23 mouse cellular contexts compared by ENCODE assay signal in the genomic region with DNA sequence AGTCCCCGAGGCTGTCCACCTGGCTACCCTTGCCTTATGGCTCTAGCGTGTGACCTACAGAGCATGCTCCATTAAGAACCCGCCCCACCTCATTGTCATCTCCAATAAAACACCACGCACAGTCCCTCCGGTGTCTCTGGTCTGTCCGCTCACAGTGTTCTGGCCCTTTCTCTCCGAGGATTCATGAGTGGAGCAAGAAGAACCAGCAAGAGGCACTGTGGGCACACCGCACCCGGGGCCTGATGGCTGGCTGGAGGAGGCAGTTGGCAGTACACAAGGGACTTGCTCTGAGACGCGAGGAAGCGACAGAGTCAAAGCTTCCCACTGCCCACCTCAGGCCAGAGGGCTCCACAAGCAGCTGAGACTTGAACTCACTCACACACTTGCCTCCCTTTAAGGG. TPM values are rescaled to one million over a fixed set of nuclear protein-coding genes. Genes with fewer than 3 reads are reported as not detected.
DNase-seq lines count a peak whose midpoint lies in the region; ATAC-seq and TF ChIP-seq lines count a peak whose summit lies in the region.
"Had no signal": no experiment of that assay in that cellular context is flagged by ENCODE, and none has a peak within 500 bp of the region (broad histone marks: within the 10 kb centered on the region; RNA-seq: fewer than 3 reads in every experiment).

No protein-coding gene starts in this region.

- no peak overlapping the region for H3K9ac ChIP-seq in forebrain, embryonic 13.5 days
- H3K9ac ChIP-seq in forebrain, postnatal 0 days: no peak overlapping the region
- H3K9ac ChIP-seq in hindbrain, embryonic 16.5 days (ENCODE audit: low read depth, low read length): no peak overlapping the region
- no peak overlapping the region for H3K9ac ChIP-seq in liver, embryonic 14.5 days (replicated peaks)
- no peak overlapping the region for H3K9ac ChIP-seq in liver, embryonic 11.5 days (ENCODE audit: low read depth, low read length)
- H3K9ac ChIP-seq in MEL (ENCODE audit: control insufficient read depth, low read depth, low read length, poor library complexity, severe bottlenecking): no peak overlapping the region
- H3K9ac ChIP-seq: embryonic facial prominence, embryonic 15.5 days; heart, embryonic 15.5 days; intestine, embryonic 15.5 days had no signal

- H3K36me3 ChIP-seq in forebrain, embryonic 13.5 days (ENCODE audit: poor library complexity, severe bottlenecking): peaks cover 99% of the 10 kb centered on the region
- H3K36me3 ChIP-seq in forebrain, postnatal 0 days (ENCODE audit: insufficient read depth): peaks cover 98% of the 10 kb centered on the region
- peaks cover 100% of the 10 kb centered on the region for H3K36me3 ChIP-seq in hindbrain, embryonic 10.5 days
- H3K36me3 ChIP-seq in hindbrain, embryonic 16.5 days (ENCODE audit: control insufficient read depth, insufficient read depth, low read length): peaks cover 73% of the 10 kb centered on the region
- peaks cover 34% of the 10 kb centered on the region for H3K36me3 ChIP-seq in liver, embryonic 14.5 days (replicated peaks; ENCODE audit: control insufficient read depth, insufficient read depth, low read depth)
- peaks cover 59% of the 10 kb centered on the region for H3K36me3 ChIP-seq in liver, embryonic 11.5 days (ENCODE audit: control insufficient read depth, insufficient read depth, low read length)
- peaks cover 0 to 14% of the 10 kb centered on the region in 2 experiments; a peak in 2 of 4 replicates for H3K36me3 ChIP-seq in MEL (ENCODE audit: control insufficient read depth in 1 of 2, insufficient read depth in 2 of 2, low read length in 2 of 2)

- no peak for TF ChIP-seq POLR2A in MEL (IDR thresholded peaks at IDR 0.05; ENCODE audit: control insufficient read depth in 1 of 2, insufficient read depth in 1 of 2, low read depth in 1 of 2, low read length in 2 of 2, poor library complexity in 1 of 2)

- H3K4me2 ChIP-seq in forebrain, embryonic 13.5 days: no peak overlapping the region
- H3K4me2 ChIP-seq in forebrain, postnatal 0 days (ENCODE audit: low read depth): no peak overlapping the region
- no peak overlapping the region for H3K4me2 ChIP-seq in hindbrain, embryonic 16.5 days (ENCODE audit: low read length)
- no peak overlapping the region for H3K4me2 ChIP-seq in liver, embryonic 14.5 days (ENCODE audit: low read depth)
- H3K4me2 ChIP-seq in liver, embryonic 11.5 days: no peak overlapping the region
- H3K4me2 ChIP-seq: embryonic facial prominence, embryonic 15.5 days; heart, embryonic 11.5 days; heart, embryonic 15.5 days; intestine, embryonic 15.5 days had no signal

- H3K4me3 ChIP-seq in forebrain, embryonic 13.5 days: no peak overlapping the region
- no peak overlapping the region for H3K4me3 ChIP-seq in forebrain, postnatal 0 days (ENCODE audit: low read depth, low read length)
- no peak overlapping the region for H3K4me3 ChIP-seq in hindbrain, embryonic 10.5 days
- no peak overlapping the region for H3K4me3 ChIP-seq in hindbrain, embryonic 16.5 days (ENCODE audit: low read length)
- no peak overlapping the region for H3K4me3 ChIP-seq in liver, embryonic 14.5 days (ENCODE audit: insufficient read depth in 1 of 2, low read depth in 2 of 2, low read length in 2 of 2)
- H3K4me3 ChIP-seq in liver, embryonic 11.5 days (ENCODE audit: low read depth, low read length): no peak overlapping the region
- H3K4me3 ChIP-seq in MEL (ENCODE audit: control insufficient read depth in 1 of 2, insufficient read depth in 1 of 2, low read depth in 2 of 2, low read length in 2 of 2): no peak overlapping the region
- H3K4me3 ChIP-seq: embryonic facial prominence, embryonic 15.5 days; erythroblast, embryonic 14.5 days; forebrain, embryonic 10.5 days; heart, adult 2 months; heart, embryonic 15.5 days; intestine, embryonic 15.5 days had no signal

- H3K27me3 ChIP-seq in forebrain, embryonic 13.5 days: no peaks in the 10 kb centered on the region
- no peaks in the 10 kb centered on the region for H3K27me3 ChIP-seq in forebrain, postnatal 0 days (ENCODE audit: insufficient read depth, low read length)
- no peaks in the 10 kb centered on the region for H3K27me3 ChIP-seq in hindbrain, embryonic 10.5 days (ENCODE audit: insufficient read depth, poor library complexity, severe bottlenecking)
- no peaks in the 10 kb centered on the region for H3K27me3 ChIP-seq in hindbrain, embryonic 16.5 days (replicated peaks; ENCODE audit: control insufficient read depth, insufficient read depth, low read length)
- H3K27me3 ChIP-seq in liver, embryonic 14.5 days (ENCODE audit: control insufficient read depth, insufficient read depth, low read length): peaks cover 4% of the 10 kb centered on the region
- peaks cover 14% of the 10 kb centered on the region for H3K27me3 ChIP-seq in liver, embryonic 11.5 days (replicated peaks; ENCODE audit: control insufficient read depth, insufficient read depth, low read length)
- no peaks in the 10 kb centered on the region for H3K27me3 ChIP-seq in MEL (ENCODE audit: control insufficient read depth in 1 of 2, insufficient read depth in 2 of 2, low read length in 2 of 2)
- H3K27me3 ChIP-seq: embryonic facial prominence, embryonic 15.5 days; intestine, embryonic 15.5 days had no signal

- DNase-seq in forebrain, postnatal 0 days: no peak
- DNase-seq in hindbrain, embryonic 10.5 days (ENCODE audit: low spot score): peak; percentile 3
- DNase-seq in liver, embryonic 14.5 days (ENCODE audit: low read depth in 3 of 3, low spot score in 3 of 3): no peak
- DNase-seq in liver, embryonic 11.5 days (ENCODE audit: low spot score): no peak
- no peak for DNase-seq in MEL (ENCODE audit: low read depth, low spot score)
- no peak for DNase-seq in embryo, embryonic 11 days
- DNase-seq: adrenal gland, adult 2 months; adrenal gland, postnatal 25 days; B cell, adult 2 months; cerebellum, adult 18-20 months; cerebellum, postnatal 10 days; gastrocnemius, postnatal 10 days; heart, adult 2 months; heart, postnatal 14 days had no signal

- no peaks in the 10 kb centered on the region for H3K4me1 ChIP-seq in forebrain, embryonic 13.5 days
- no peaks in the 10 kb centered on the region for H3K4me1 ChIP-seq in forebrain, postnatal 0 days (ENCODE audit: insufficient read depth)
- 0 out of 2 replicates have a peak, but pooled peaks cover 2% of the 10 kb centered on the region for H3K4me1 ChIP-seq in hindbrain, embryonic 10.5 days (replicated peaks)
- no peaks in the 10 kb centered on the region for H3K4me1 ChIP-seq in hindbrain, embryonic 16.5 days (ENCODE audit: control insufficient read depth, insufficient read depth, low read depth, low read length)
- no peaks in the 10 kb centered on the region for H3K4me1 ChIP-seq in liver, embryonic 14.5 days (replicated peaks; ENCODE audit: control insufficient read depth in 2 of 2, insufficient read depth in 2 of 2, low read length in 1 of 2)
- no peaks in the 10 kb centered on the region for H3K4me1 ChIP-seq in liver, embryonic 11.5 days (replicated peaks; ENCODE audit: control insufficient read depth, insufficient read depth, low read length)
- no peaks in the 10 kb centered on the region for H3K4me1 ChIP-seq in MEL (ENCODE audit: control insufficient read depth in 1 of 2, insufficient read depth in 2 of 2, low read length in 2 of 2)
- H3K4me1 ChIP-seq: embryonic facial prominence, embryonic 15.5 days; heart, embryonic 15.5 days; intestine, embryonic 15.5 days had no signal

- no peak for TF ChIP-seq EP300 in liver, embryonic 14.5 days (IDR thresholded peaks at IDR 0.05; ENCODE audit: low read depth)
- no peak for TF ChIP-seq EP300 in MEL (IDR thresholded peaks at IDR 0.05; ENCODE audit: low read depth in 1 of 2, low read length in 2 of 2)

- H3K27ac ChIP-seq in forebrain, embryonic 13.5 days: 0 out of 2 replicates have a peak overlapping the region, but pooled peaks have one; percentile 15
- no peak overlapping the region for H3K27ac ChIP-seq in forebrain, postnatal 0 days (ENCODE audit: low read depth, low read length)
- H3K27ac ChIP-seq in hindbrain, embryonic 10.5 days: no peak overlapping the region
- no peak overlapping the region for H3K27ac ChIP-seq in hindbrain, embryonic 16.5 days (ENCODE audit: low read depth, low read length)
- no peak overlapping the region for H3K27ac ChIP-seq in liver, embryonic 14.5 days
- no peak overlapping the region for H3K27ac ChIP-seq in liver, embryonic 11.5 days (ENCODE audit: low read depth, low read length)
- H3K27ac ChIP-seq in MEL (ENCODE audit: control insufficient read depth, low read depth, low read length): no peak overlapping the region
- H3K27ac ChIP-seq: embryonic facial prominence, embryonic 15.5 days; forebrain, embryonic 10.5 days; heart, adult 2 months; heart, embryonic 15.5 days; intestine, embryonic 15.5 days had no signal

- no peaks in the 10 kb centered on the region for H3K9me3 ChIP-seq in forebrain, embryonic 13.5 days (replicated peaks)
- no peaks in the 10 kb centered on the region for H3K9me3 ChIP-seq in forebrain, postnatal 0 days (ENCODE audit: low read length)
- H3K9me3 ChIP-seq in hindbrain, embryonic 10.5 days: no peaks in the 10 kb centered on the region
- no peaks in the 10 kb centered on the region for H3K9me3 ChIP-seq in hindbrain, embryonic 16.5 days (ENCODE audit: control insufficient read depth, low read length)
- no peaks in the 10 kb centered on the region for H3K9me3 ChIP-seq in liver, embryonic 14.5 days (ENCODE audit: control insufficient read depth, low read length)
- H3K9me3 ChIP-seq in liver, embryonic 11.5 days (ENCODE audit: control insufficient read depth, low read length): no peaks in the 10 kb centered on the region
- no peaks in the 10 kb centered on the region for H3K9me3 ChIP-seq in MEL (replicated peaks; ENCODE audit: insufficient read depth, low read length)
- H3K9me3 ChIP-seq: embryonic facial prominence, embryonic 15.5 days; forebrain, embryonic 10.5 days; heart, embryonic 15.5 days; intestine, embryonic 15.5 days had no signal

- TF ChIP-seq RAD21 in MEL (IDR thresholded peaks at IDR 0.05; ENCODE audit: low read depth, low read length): no peak

- no peaks in the 10 kb centered on the region for H3K79me2 ChIP-seq in MEL (ENCODE audit: control insufficient read depth, insufficient read depth, low read length, poor library complexity)

- WGBS in forebrain, embryonic 13.5 days: 89% methylated on average over 12 of the region's 12 CpGs
- 87% methylated on average over 12 of the region's 12 CpGs for WGBS in forebrain, postnatal 0 days
- WGBS in hindbrain, embryonic 10.5 days: 90% methylated on average over 12 of the region's 12 CpGs
- WGBS in hindbrain, embryonic 16.5 days: 92% methylated on average over 12 of the region's 12 CpGs
- WGBS in liver, embryonic 14.5 days (ENCODE audit: insufficient replicate concordance): 85% methylated on average over 12 of the region's 12 CpGs
- WGBS in liver, embryonic 11.5 days: 85% methylated on average over 12 of the region's 12 CpGs

- ATAC-seq in forebrain, embryonic 13.5 days: no peak
- no peak for ATAC-seq in forebrain, postnatal 0 days
- no peak for ATAC-seq in hindbrain, embryonic 16.5 days
- ATAC-seq in liver, embryonic 14.5 days (ENCODE audit: insufficient read depth): peak; percentile 24; the same call in 1 of the 2 replicates
- no peak for ATAC-seq in liver, embryonic 11.5 days (replicated peaks; ENCODE audit: low FRiP score)
- ATAC-seq: CD4-positive, CD25-positive, alpha-beta regulatory T cell, adult 4 months; intestine, embryonic 15.5 days had no signal

- no peak for TF ChIP-seq CTCF in forebrain, postnatal 0 days (IDR thresholded peaks at IDR 0.05; ENCODE audit: low read depth)
- TF ChIP-seq CTCF in liver, embryonic 14.5 days (IDR thresholded peaks at IDR 0.05; ENCODE audit: low read depth): no peak
- TF ChIP-seq CTCF in MEL (IDR thresholded peaks at IDR 0.05 in 2 of 3, conservative IDR thresholded peaks at IDR 0.05 in 1 of 3; ENCODE audit: control insufficient read depth in 1 of 3, insufficient read depth in 1 of 3, low read depth in 2 of 3, low read length in 3 of 3, poor library complexity in 1 of 3, severe bottlenecking in 1 of 3): no peak

RNA-seq across cellular contexts. Expression of a gene that starts 13.8 kb away (rescaled TPM):
- 82.1 and 94.8 TPM in 2 replicates for polyA plus RNA-seq in forebrain, embryonic 13.5 days (2015; fragmentation: Nextera tagmentation; extraction: Ambion mirVana)
- total RNA-seq in forebrain, postnatal 0 days (2014; rRNA removed): 191 and 201 TPM in 2 replicates
- 133 and 139 TPM in 2 replicates for polyA plus RNA-seq in forebrain, postnatal 0 days (2015; fragmentation: Nextera tagmentation; extraction: Ambion mirVana)
- 38.8 and 58.6 TPM in 2 replicates for polyA plus RNA-seq in hindbrain, embryonic 10.5 days (2016; fragmentation: Nextera tagmentation; extraction: Ambion mirVana)
- polyA plus RNA-seq in hindbrain, embryonic 16.5 days (2015; fragmentation: Nextera tagmentation; extraction: Ambion mirVana): 129 and 141 TPM in 2 replicates
- polyA plus RNA-seq in liver, embryonic 14.5 days (2012; rRNA removed): 0.85 and 1.5 TPM in 2 replicates
- polyA plus RNA-seq in liver, embryonic 14.5 days (2014; fragmentation: Nextera tagmentation; extraction: Ambion mirVana): 0.27 and 0.42 TPM in 2 replicates
- 13.2 TPM in 2 replicates for polyA plus RNA-seq in liver, embryonic 11.5 days (2014; fragmentation: Nextera tagmentation; extraction: Ambion mirVana)
- total RNA-seq in MEL (2012; rRNA removed): 1.4 TPM in 2 replicates
- 1 to 10 TPM in 1 of 2 experiments, not detected in 1; 8.5 TPM for polyA plus RNA-seq in MEL (2012; ENCODE audit: insufficient read depth in 1 of 2, insufficient read length in 2 of 2, low read depth in 1 of 2, low replicate concordance in 2 of 2, missing spikeins in 1 of 2)
- polyA plus RNA-seq: CD4-positive, CD25-positive, alpha-beta regulatory T cell, adult 4 months; erythroblast, embryonic 14.5 days had no signal

RNA-seq across cellular contexts. Expression of a gene that starts 18.3 kb away (rescaled TPM):
- 32.5 and 33.3 TPM in 2 replicates for polyA plus RNA-seq in forebrain, embryonic 13.5 days (2015; fragmentation: Nextera tagmentation; extraction: Ambion mirVana)
- 54.9 and 70.6 TPM in 2 replicates for total RNA-seq in forebrain, postnatal 0 days (2014; rRNA removed)
- polyA plus RNA-seq in forebrain, postnatal 0 days (2015; fragmentation: Nextera tagmentation; extraction: Ambion mirVana): 11.9 and 13.8 TPM in 2 replicates
- 22.8 and 23.8 TPM in 2 replicates for polyA plus RNA-seq in hindbrain, embryonic 10.5 days (2016; fragmentation: Nextera tagmentation; extraction: Ambion mirVana)
- polyA plus RNA-seq in hindbrain, embryonic 16.5 days (2015; fragmentation: Nextera tagmentation; extraction: Ambion mirVana): 17.8 and 19.7 TPM in 2 replicates
- 16.5 and 23.4 TPM in 2 replicates for polyA plus RNA-seq in liver, embryonic 14.5 days (2012; rRNA removed)
- polyA plus RNA-seq in liver, embryonic 14.5 days (2014; fragmentation: Nextera tagmentation; extraction: Ambion mirVana): 11.0 and 11.7 TPM in 2 replicates
- 18.8 and 19.4 TPM in 2 replicates for polyA plus RNA-seq in liver, embryonic 11.5 days (2014; fragmentation: Nextera tagmentation; extraction: Ambion mirVana)
- 193 and 213 TPM in 2 replicates for total RNA-seq in MEL (2012; rRNA removed)
- 100 to 1,000 TPM; 194 to 252 TPM for polyA plus RNA-seq in MEL (2012; ENCODE audit: insufficient read depth in 1 of 2, insufficient read length in 2 of 2, low read depth in 1 of 2, low replicate concordance in 2 of 2, missing spikeins in 1 of 2)

RNA-seq across cellular contexts. Expression of a gene that starts 32.9 kb away (rescaled TPM):
- 6.3 and 7.0 TPM in 2 replicates for polyA plus RNA-seq in forebrain, embryonic 13.5 days (2015; fragmentation: Nextera tagmentation; extraction: Ambion mirVana)
- 34.1 and 56.6 TPM in 2 replicates for total RNA-seq in forebrain, postnatal 0 days (2014; rRNA removed)
- 20.9 and 24.1 TPM in 2 replicates for polyA plus RNA-seq in forebrain, postnatal 0 days (2015; fragmentation: Nextera tagmentation; extraction: Ambion mirVana)
- polyA plus RNA-seq in hindbrain, embryonic 10.5 days (2016; fragmentation: Nextera tagmentation; extraction: Ambion mirVana): 3.7 and 5.8 TPM in 2 replicates
- 12.6 and 16.7 TPM in 2 replicates for polyA plus RNA-seq in hindbrain, embryonic 16.5 days (2015; fragmentation: Nextera tagmentation; extraction: Ambion mirVana)
- 0.25 and 0.67 TPM in 2 replicates for polyA plus RNA-seq in liver, embryonic 14.5 days (2012; rRNA removed)
- 0.24 and 0.63 TPM in 2 replicates for polyA plus RNA-seq in liver, embryonic 14.5 days (2014; fragmentation: Nextera tagmentation; extraction: Ambion mirVana)
- 0.60 and 0.68 TPM in 2 replicates for polyA plus RNA-seq in liver, embryonic 11.5 days (2014; fragmentation: Nextera tagmentation; extraction: Ambion mirVana)
- total RNA-seq in MEL (2012; rRNA removed): 5.8 and 6.0 TPM in 2 replicates
- 1 to 10 TPM in 1 of 2 experiments, not detected in 1; 5.5 TPM for polyA plus RNA-seq in MEL (2012; ENCODE audit: insufficient read depth in 1 of 2, insufficient read length in 2 of 2, low read depth in 1 of 2, low replicate concordance in 2 of 2, missing spikeins in 1 of 2)
- polyA plus RNA-seq: erythroblast, embryonic 14.5 days had no signal

RNA-seq across cellular contexts. Expression of a gene that starts 34.5 kb away (rescaled TPM):
- polyA plus RNA-seq in forebrain, embryonic 13.5 days (2015; fragmentation: Nextera tagmentation; extraction: Ambion mirVana): 8.9 and 10.3 TPM in 2 replicates
- total RNA-seq in forebrain, postnatal 0 days (2014; rRNA removed): 39.2 and 42.3 TPM in 2 replicates
- polyA plus RNA-seq in forebrain, postnatal 0 days (2015; fragmentation: Nextera tagmentation; extraction: Ambion mirVana): 1.9 and 5.4 TPM in 2 replicates
- 11.6 and 12.0 TPM in 2 replicates for polyA plus RNA-seq in hindbrain, embryonic 10.5 days (2016; fragmentation: Nextera tagmentation; extraction: Ambion mirVana)
- 9.1 and 10.1 TPM in 2 replicates for polyA plus RNA-seq in hindbrain, embryonic 16.5 days (2015; fragmentation: Nextera tagmentation; extraction: Ambion mirVana)
- 11.3 and 13.1 TPM in 2 replicates for polyA plus RNA-seq in liver, embryonic 14.5 days (2012; rRNA removed)
- polyA plus RNA-seq in liver, embryonic 14.5 days (2014; fragmentation: Nextera tagmentation; extraction: Ambion mirVana): 4.2 and 5.7 TPM in 2 replicates
- 8.3 and 12.3 TPM in 2 replicates for polyA plus RNA-seq in liver, embryonic 11.5 days (2014; fragmentation: Nextera tagmentation; extraction: Ambion mirVana)
- 58.9 and 76.0 TPM in 2 replicates for total RNA-seq in MEL (2012; rRNA removed)
- 10 to 100 TPM in 1 of 2 experiments, not detected in 1; 77.3 TPM for polyA plus RNA-seq in MEL (2012; ENCODE audit: insufficient read depth in 1 of 2, insufficient read length in 2 of 2, low read depth in 1 of 2, low replicate concordance in 2 of 2, missing spikeins in 1 of 2)
